Mouse (Mus musculus): ENCODE measurements around the gene Tnrc6c. TPM values are rescaled to one million over a fixed set of nuclear protein-coding genes. Genes with fewer than 3 reads are reported as not detected.
A peak's percentile ranks its signal among the peaks of the same experiment; 100 is the strongest.
"Not testable (repeated sequence)": the region's sequence is repeated elsewhere in the genome, so short reads cannot be mapped to it uniquely, and the experiment has no call there.

Gene Tnrc6c
- polyA plus RNA-seq, 1 experiment from 2014 or later: 18.9 TPM

GRCm38 (mm10) chr11:117780582-117781111, 126.6 kb downstream of the Tnrc6c start:
- H3K36me3 ChIP-seq (ENCODE audit: control insufficient read depth, insufficient read depth, low read length): no peaks in the 10 kb centered on the region
- peaks cover 31% of the 10 kb centered on the region for H3K4me1 ChIP-seq (ENCODE audit: control insufficient read depth, insufficient read depth, low read depth, low read length)
- peak overlapping the region; percentile 33 for H3K4me3 ChIP-seq (ENCODE audit: low read length)
- no peaks in the 10 kb centered on the region for H3K9me3 ChIP-seq (ENCODE audit: control insufficient read depth, low read length)
- peak overlapping the region; percentile 53 for H3K9ac ChIP-seq (ENCODE audit: low read depth, low read length)
- WGBS: 3% methylated on average over 19 of the region's 19 CpGs
- H3K27me3 ChIP-seq (replicated peaks; ENCODE audit: control insufficient read depth, insufficient read depth, low read length): peaks cover 19% of the 10 kb centered on the region
- peak overlapping the region; percentile 55 for H3K4me2 ChIP-seq (ENCODE audit: low read length)
- peak overlapping the region; percentile 51; the same call in 1 of the 2 replicates for H3K27ac ChIP-seq (ENCODE audit: low read depth, low read length)
- ATAC-seq: no peak

DNA sequence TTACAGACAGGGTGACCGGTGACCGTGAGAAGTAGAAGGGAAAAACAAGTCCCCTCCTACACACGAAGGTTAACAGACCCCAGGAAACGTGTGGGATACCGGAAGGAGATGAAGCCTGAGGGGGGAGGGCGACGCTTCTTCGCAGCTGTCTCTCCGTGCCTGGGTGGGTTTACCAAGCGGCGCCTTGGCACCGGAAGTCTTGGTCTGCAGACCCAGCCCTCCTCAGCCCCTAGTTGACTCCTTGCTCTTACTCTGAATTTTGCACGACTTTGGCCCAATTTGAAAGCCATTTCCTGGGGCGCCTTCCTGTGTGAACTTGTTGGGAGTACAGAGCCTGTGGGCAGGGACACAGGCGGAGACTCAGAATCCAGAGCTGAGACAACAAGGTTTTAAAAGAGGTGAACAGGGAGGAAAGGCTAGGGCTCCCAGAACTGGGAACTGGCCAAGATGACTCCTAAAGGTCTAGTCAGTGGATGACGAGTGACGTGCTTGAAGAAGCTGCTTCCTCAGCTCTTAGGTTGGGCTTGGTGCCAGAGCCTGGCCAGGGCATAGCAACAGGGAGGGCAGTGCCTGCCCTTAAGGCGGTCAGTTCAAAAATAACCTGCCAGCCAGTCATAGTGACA, 127.2 kb downstream of the Tnrc6c start:
- H3K4me2 ChIP-seq (ENCODE audit: low read length): peak overlapping the region; percentile 55
- no peak overlapping the region for H3K9ac ChIP-seq (ENCODE audit: low read depth, low read length)
- peaks cover 31% of the 10 kb centered on the region for H3K4me1 ChIP-seq (ENCODE audit: control insufficient read depth, insufficient read depth, low read depth, low read length)
- 22% methylated on average over 18 of the region's 18 CpGs for WGBS
- H3K4me3 ChIP-seq (ENCODE audit: low read length): no peak overlapping the region
- peak overlapping the region; percentile 44; the same call in 1 of the 2 replicates for H3K27ac ChIP-seq (ENCODE audit: low read depth, low read length)
- H3K36me3 ChIP-seq (ENCODE audit: control insufficient read depth, insufficient read depth, low read length): no peaks in the 10 kb centered on the region
- peaks cover 19% of the 10 kb centered on the region for H3K27me3 ChIP-seq (replicated peaks; ENCODE audit: control insufficient read depth, insufficient read depth, low read length)
- H3K9me3 ChIP-seq (ENCODE audit: control insufficient read depth, low read length): no peaks in the 10 kb centered on the region
- no peak for ATAC-seq

DNA sequence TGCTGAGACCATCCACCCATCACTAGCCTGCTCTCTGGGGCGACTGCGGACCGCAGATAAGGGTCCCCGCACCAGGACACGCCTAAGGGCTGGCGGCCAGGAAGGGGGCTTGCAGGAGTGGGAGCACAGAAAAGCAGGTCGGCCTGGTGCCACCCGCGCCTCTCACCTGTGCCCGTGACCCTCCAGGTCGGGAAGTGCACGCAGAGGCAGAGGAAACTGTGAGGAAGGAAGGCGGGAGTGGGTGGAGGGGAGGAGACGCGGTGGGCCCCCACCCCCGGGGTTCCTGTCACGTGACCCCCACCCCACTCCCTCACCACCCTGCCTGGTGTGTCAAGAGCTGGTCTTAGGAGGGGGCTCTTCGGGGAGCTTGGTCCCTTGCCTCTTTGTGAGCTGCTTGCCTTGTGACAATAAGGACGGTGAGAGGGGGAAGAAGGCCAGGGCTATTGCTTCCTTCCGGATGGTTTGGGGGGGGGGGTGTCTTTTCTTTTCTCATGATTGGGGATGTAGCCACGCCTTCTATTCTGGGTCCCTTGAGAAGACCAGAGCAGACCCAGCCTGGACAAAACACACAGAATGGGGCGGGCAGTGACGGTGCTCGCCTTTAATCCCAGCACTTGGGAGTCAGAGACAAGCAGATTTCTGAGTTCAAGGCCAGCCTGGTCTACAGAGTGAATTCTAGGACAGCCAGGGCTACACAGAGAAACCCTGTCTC, 128.1 kb downstream of the Tnrc6c start, which contains the start of the genes Tmc8 and Tmc6:
Tmc8 (plus strand) TSS at position 84 of the 712 bp plus-strand sequence.
Tmc6 (minus strand) TSS at position 206 of the 712 bp plus-strand sequence.
- 43% methylated on average over 24 of the region's 24 CpGs for WGBS
- Histone ChIP-seq H3K9ac (ENCODE audit: low read depth, low read length) (peak within 1 kb of the TSS; percentile 55), H3K27ac (ENCODE audit: low read depth, low read length) (peak within 1 kb of the TSS; percentile 44; the same call in 1 of the 2 replicates)

DNA sequence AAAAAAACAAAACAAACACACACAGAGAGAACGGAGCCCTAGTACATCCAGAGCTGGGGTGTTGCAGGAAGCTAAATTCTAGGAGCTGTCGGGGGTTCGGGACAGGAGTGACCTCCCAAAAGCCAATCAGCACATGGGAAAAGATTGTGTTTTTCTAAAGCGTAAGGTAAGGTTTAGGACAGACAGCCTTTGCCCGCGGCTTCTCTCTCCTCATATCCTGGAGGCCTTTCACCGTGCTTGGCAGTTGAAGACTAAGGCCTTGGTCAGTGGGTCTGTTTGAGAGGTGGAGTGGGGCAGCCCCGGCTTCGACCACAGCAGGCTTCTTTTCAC, 128.6 kb downstream of the Tnrc6c start:
- no peak overlapping the region for H3K27ac ChIP-seq (ENCODE audit: low read depth, low read length)
- peaks cover 19% of the 10 kb centered on the region for H3K27me3 ChIP-seq (replicated peaks; ENCODE audit: control insufficient read depth, insufficient read depth, low read length)
- H3K4me2 ChIP-seq (ENCODE audit: low read length): peak overlapping the region; percentile 52
- 65% methylated on average over 9 of the region's 9 CpGs for WGBS
- peak overlapping the region; percentile 23 for H3K4me3 ChIP-seq (ENCODE audit: low read length)
- no peaks in the 10 kb centered on the region for H3K36me3 ChIP-seq (ENCODE audit: control insufficient read depth, insufficient read depth, low read length)
- no peak for ATAC-seq
- no peaks in the 10 kb centered on the region for H3K9me3 ChIP-seq (ENCODE audit: control insufficient read depth, low read length)
- peaks cover 31% of the 10 kb centered on the region for H3K4me1 ChIP-seq (ENCODE audit: control insufficient read depth, insufficient read depth, low read depth, low read length)
- peak overlapping the region; percentile 55 for H3K9ac ChIP-seq (ENCODE audit: low read depth, low read length)

More for the DNA sequence above, 128.1 kb downstream of the Tnrc6c start, which contains the start of the genes Tmc8 and Tmc6:
- H3K4me3 ChIP-seq (ENCODE audit: low read length): peak within 1 kb of the TSS; percentile 33
- peak within 1 kb of the TSS; percentile 55 for H3K4me2 ChIP-seq (ENCODE audit: low read length)
- no peaks in the 10 kb centered on the region for H3K36me3 ChIP-seq (ENCODE audit: control insufficient read depth, insufficient read depth, low read length)
- peaks cover 31% of the 10 kb centered on the region for H3K4me1 ChIP-seq (ENCODE audit: control insufficient read depth, insufficient read depth, low read depth, low read length)
- ATAC-seq: no peak
- no peaks in the 10 kb centered on the region for H3K9me3 ChIP-seq (ENCODE audit: control insufficient read depth, low read length)
- H3K27me3 ChIP-seq (replicated peaks; ENCODE audit: control insufficient read depth, insufficient read depth, low read length): peaks cover 19% of the 10 kb centered on the region

GRCm38 (mm10) chr11:117783089-117783488, 129.0 kb downstream of the Tnrc6c start:
- Histone ChIP-seq H3K27me3 (replicated peaks; ENCODE audit: control insufficient read depth, insufficient read depth, low read length) (peaks cover 19% of the 10 kb centered on the region), H3K4me1 (ENCODE audit: control insufficient read depth, insufficient read depth, low read depth, low read length) (peaks cover 31% of the 10 kb centered on the region), H3K27ac (ENCODE audit: low read depth, low read length) (no peak overlapping the region), H3K4me2 (ENCODE audit: low read length) (peak overlapping the region; percentile 52), H3K36me3 (ENCODE audit: control insufficient read depth, insufficient read depth, low read length) (no peaks in the 10 kb centered on the region), H3K4me3 (ENCODE audit: low read length) (peak overlapping the region; percentile 23), H3K9me3 (ENCODE audit: control insufficient read depth, low read length) (no peaks in the 10 kb centered on the region), H3K9ac (ENCODE audit: low read depth, low read length) (peak overlapping the region; percentile 55)
- 4% methylated on average over 25 of the region's 31 CpGs for WGBS
- 0 out of 2 replicates have a peak, but pooled peaks have one; percentile 15 for ATAC-seq

GRCm38 (mm10) chr11:117783683-117784309, 129.7 kb downstream of the Tnrc6c start:
- no peak overlapping the region for H3K4me3 ChIP-seq (ENCODE audit: low read length)
- H3K4me1 ChIP-seq (ENCODE audit: control insufficient read depth, insufficient read depth, low read depth, low read length): peaks cover 31% of the 10 kb centered on the region
- ATAC-seq: no peak
- no peak overlapping the region; the same call in 1 of the 2 replicates for H3K27ac ChIP-seq (ENCODE audit: low read depth, low read length)
- H3K9me3 ChIP-seq (ENCODE audit: control insufficient read depth, low read length): no peaks in the 10 kb centered on the region
- peak overlapping the region; percentile 52; the same call in 1 of the 2 replicates for H3K4me2 ChIP-seq (ENCODE audit: low read length)
- no peaks in the 10 kb centered on the region for H3K36me3 ChIP-seq (ENCODE audit: control insufficient read depth, insufficient read depth, low read length)
- peaks cover 19% of the 10 kb centered on the region for H3K27me3 ChIP-seq (replicated peaks; ENCODE audit: control insufficient read depth, insufficient read depth, low read length)
- WGBS: 44% methylated on average over 10 of the region's 10 CpGs
- H3K9ac ChIP-seq (ENCODE audit: low read depth, low read length): peak overlapping the region; percentile 55; the same call in 1 of the 2 replicates

DNA sequence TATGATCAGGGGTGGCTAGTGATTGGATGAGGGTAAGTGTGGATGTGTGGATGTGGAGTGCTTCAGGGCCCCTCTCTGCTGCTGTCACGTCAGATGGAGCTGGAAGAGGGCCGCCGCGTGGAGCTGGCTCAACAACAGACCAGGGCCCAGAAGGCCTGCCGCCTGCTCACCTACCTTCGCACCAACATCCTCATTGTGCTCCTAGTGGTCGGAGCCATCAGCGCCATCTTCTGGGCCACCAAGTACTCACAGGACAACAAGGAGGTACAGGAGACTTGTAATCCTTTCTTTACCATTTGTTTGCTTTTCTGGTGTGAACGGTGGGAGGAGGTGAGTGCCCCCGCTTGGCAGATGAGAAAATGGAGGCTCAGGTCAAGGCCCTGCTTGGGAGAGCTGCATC, 132.2 kb downstream of the Tnrc6c start:
- no peaks in the 10 kb centered on the region for H3K9me3 ChIP-seq (ENCODE audit: control insufficient read depth, low read length)
- ATAC-seq: 0 out of 2 replicates have a peak, but pooled peaks have one; percentile 18
- 7% methylated on average over 10 of the region's 10 CpGs for WGBS
- H3K4me3 ChIP-seq (ENCODE audit: low read length): no peak overlapping the region
- H3K4me2 ChIP-seq (ENCODE audit: low read length): no peak overlapping the region
- H3K9ac ChIP-seq (ENCODE audit: low read depth, low read length): no peak overlapping the region
- no peaks in the 10 kb centered on the region for H3K36me3 ChIP-seq (ENCODE audit: control insufficient read depth, insufficient read depth, low read length)
- H3K27ac ChIP-seq (ENCODE audit: low read depth, low read length): no peak overlapping the region
- H3K27me3 ChIP-seq (replicated peaks; ENCODE audit: control insufficient read depth, insufficient read depth, low read length): peaks cover 13% of the 10 kb centered on the region
- peaks cover 9% of the 10 kb centered on the region for H3K4me1 ChIP-seq (ENCODE audit: control insufficient read depth, insufficient read depth, low read depth, low read length)

DNA sequence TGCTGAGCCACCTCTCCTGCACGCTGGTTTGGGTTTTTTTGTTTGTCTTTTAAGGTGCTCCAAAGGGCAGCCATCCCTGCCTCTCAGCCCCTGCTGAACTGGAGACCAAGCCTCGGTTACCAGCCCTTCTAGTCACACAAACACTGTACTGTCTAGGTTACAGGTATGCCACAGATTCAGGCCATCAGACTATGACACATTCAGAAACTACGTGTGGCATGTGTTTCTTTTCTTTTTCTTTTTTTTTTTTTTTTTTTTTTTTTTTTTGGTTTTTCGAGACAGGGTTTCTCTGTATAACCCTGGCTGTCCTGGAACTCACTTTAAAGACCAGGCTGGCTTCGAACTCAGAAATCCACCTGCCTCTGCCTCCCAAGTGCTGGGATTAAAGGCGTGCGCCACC, 134.4 kb downstream of the Tnrc6c start:
- not testable (repeated sequence) for H3K36me3 ChIP-seq (ENCODE audit: control insufficient read depth, insufficient read depth, low read length); H3K4me2 ChIP-seq (ENCODE audit: low read length); H3K9me3 ChIP-seq (ENCODE audit: control insufficient read depth, low read length); H3K4me1 ChIP-seq (ENCODE audit: control insufficient read depth, insufficient read depth, low read depth, low read length); H3K9ac ChIP-seq (ENCODE audit: low read depth, low read length); H3K4me3 ChIP-seq (ENCODE audit: low read length); H3K27ac ChIP-seq (ENCODE audit: low read depth, low read length); ATAC-seq
- H3K27me3 ChIP-seq (replicated peaks; ENCODE audit: control insufficient read depth, insufficient read depth, low read length): peaks cover 12% of the 10 kb centered on the region; the same call in 1 of the 2 replicates
- WGBS: 80% methylated on average over 7 of the region's 7 CpGs
